Mouse (Mus musculus) CH12.LX (cell line): ENCODE data around the gene Cdc34. TPM values are rescaled to one million over a fixed set of nuclear protein-coding genes. Genes with fewer than 3 reads are reported as not detected.

ENCODE experiments used
- DNase-seq: peaks from one replicate; pipeline ENCODE4 v3.0.0-alpha.2; 2013; ENCODE audit errors: extremely low read depth
- H3K27ac ChIP-seq: 2 replicates; pipeline ENCODE4 v1.5.1; 2012; ENCODE audit warnings: low read depth, mild to moderate bottlenecking, control low read depth, moderate library complexity; ENCODE audit not compliant: insufficient read depth
- H3K27me3 ChIP-seq: replicated peaks from 2 replicates; pipeline ENCODE3; 2012; ENCODE audit warnings: inconsistent platforms
- H3K36me3 ChIP-seq, 2 experiments: replicated peaks in 1 of 2; 2 replicates each; pipeline versions ENCODE3 to v1.6.1; 2012; ENCODE audit warnings: inconsistent platforms in 1 of 2, low read length in 1 of 2, mild to moderate bottlenecking in 1 of 2, mixed read lengths in 1 of 2, moderate library complexity in 1 of 2; ENCODE audit not compliant: control insufficient read depth in 1 of 2, insufficient read depth in 1 of 2
- H3K4me1 ChIP-seq, 2 experiments: 2 replicates each; pipeline ENCODE4 v1.6.1; 2012; ENCODE audit warnings: inconsistent platforms in 1 of 2, moderate library complexity in 1 of 2; ENCODE audit not compliant: insufficient read depth in 2 of 2, control insufficient read depth in 1 of 2
- H3K4me2 ChIP-seq: 2 replicates; pipeline ENCODE4 v1.6.1; 2012; ENCODE audit warnings: low read depth, mild to moderate bottlenecking, control low read depth; ENCODE audit not compliant: poor library complexity, insufficient read depth, severe bottlenecking
- H3K4me3 ChIP-seq, 3 experiments: fragments of 150-350 bp in 1 of 3; sonication (generic) in 1 of 3; replicated peaks in 1 of 3; 2 replicates each; pipeline versions ENCODE3 to v1.5.1; 2011 to 2012; ENCODE audit warnings: low read depth in 2 of 3, low read length in 2 of 3, mild to moderate bottlenecking in 2 of 3, moderate library complexity in 2 of 3, control low read depth in 1 of 3, improper control_type of control experiment in 1 of 3, inconsistent platforms in 1 of 3, mixed read lengths in 1 of 3; ENCODE audit not compliant: poor library complexity in 1 of 3
- H3K79me2 ChIP-seq: replicated peaks from 2 replicates; pipeline ENCODE4 v1.6.1; 2012; ENCODE audit warnings: mild to moderate bottlenecking, moderate library complexity; ENCODE audit not compliant: control insufficient read depth, poor library complexity, insufficient read depth, severe bottlenecking; ENCODE audit errors: extremely low read depth
- H3K9ac ChIP-seq: 2 replicates; pipeline ENCODE4 v1.6.1; 2012; ENCODE audit warnings: low read depth, mild to moderate bottlenecking, control low read depth, moderate library complexity; ENCODE audit not compliant: insufficient read depth
- H3K9me3 ChIP-seq: replicated peaks from 2 replicates; pipeline ENCODE3; 2012; ENCODE audit warnings: low read length, inconsistent platforms, mixed read lengths
- BHLHE40 ChIP-seq: IDR thresholded peaks from 2 replicates; pipeline ENCODE4 v1.6.1; 2011; ENCODE audit warnings: mild to moderate bottlenecking, low read depth, low read length, improper control_type of control experiment
- CHD1 ChIP-seq: IDR thresholded peaks from 2 replicates; pipeline ENCODE4 v1.6.1; 2012; ENCODE audit warnings: low read depth, low read length, improper control_type of control experiment, inconsistent platforms
- CHD2 ChIP-seq: IDR thresholded peaks from 2 replicates; pipeline ENCODE4 v1.6.1; 2011; ENCODE audit warnings: low read length, improper control_type of control experiment
- ELF1 ChIP-seq: IDR thresholded peaks from 2 replicates; pipeline ENCODE4 v1.6.1; 2014; ENCODE audit warnings: low read depth, mild to moderate bottlenecking, inconsistent platforms, low read length, improper control_type of control experiment
- GABPA ChIP-seq: IDR thresholded peaks from 2 replicates; pipeline ENCODE4 v1.6.1; 2012; ENCODE audit warnings: low read depth, low read length, improper control_type of control experiment, inconsistent platforms; ENCODE audit not compliant: insufficient replicate concordance
- HCFC1 ChIP-seq: IDR thresholded peaks from 2 replicates; pipeline ENCODE4 v1.6.1; 2012; ENCODE audit warnings: low read depth, mild to moderate bottlenecking, inconsistent platforms, low read length, improper control_type of control experiment
- IRF4 ChIP-seq: IDR thresholded peaks from 2 replicates; pipeline ENCODE4 v1.6.1; 2014; ENCODE audit warnings: low read depth, mild to moderate bottlenecking, inconsistent platforms, low read length, improper control_type of control experiment
- JUND ChIP-seq: conservative IDR thresholded peaks from 2 replicates; pipeline ENCODE4 v1.6.1; 2011; ENCODE audit warnings: low read depth, low read length, improper control_type of control experiment
- KAT2A ChIP-seq: IDR thresholded peaks from 2 replicates; pipeline ENCODE4 v1.6.1; 2012; ENCODE audit warnings: low read length, improper control_type of control experiment, inconsistent platforms; ENCODE audit not compliant: insufficient replicate concordance
- MAFK ChIP-seq: IDR thresholded peaks from 2 replicates; pipeline ENCODE4 v1.6.1; 2011; ENCODE audit warnings: low read length, improper control_type of control experiment; ENCODE audit not compliant: insufficient replicate concordance
- MAX ChIP-seq: IDR thresholded peaks from 2 replicates; pipeline ENCODE4 v1.6.1; 2011; ENCODE audit warnings: low read length, improper control_type of control experiment
- MAZ ChIP-seq: IDR thresholded peaks from 2 replicates; pipeline ENCODE4 v1.6.1; 2012; ENCODE audit warnings: low read depth, mild to moderate bottlenecking, inconsistent platforms, low read length, improper control_type of control experiment, moderate library complexity
- MXI1 ChIP-seq: IDR thresholded peaks from 2 replicates; pipeline ENCODE4 v1.6.1; 2011; ENCODE audit warnings: mild to moderate bottlenecking, low read depth, low read length, improper control_type of control experiment
- NELFE ChIP-seq: IDR thresholded peaks from 2 replicates; pipeline ENCODE4 v1.6.1; 2011; ENCODE audit warnings: low read depth, low read length, improper control_type of control experiment
- NRF1 ChIP-seq: IDR thresholded peaks from 2 replicates; pipeline ENCODE4 v1.6.1; 2014; ENCODE audit warnings: low read depth, mild to moderate bottlenecking, inconsistent platforms, low read length, improper control_type of control experiment, moderate library complexity
- PAX5 ChIP-seq: IDR thresholded peaks from 2 replicates; pipeline ENCODE4 v1.6.1; 2012; ENCODE audit warnings: low read length, inconsistent platforms, mixed read lengths
- POLR2A ChIP-seq: IDR thresholded peaks from 2 replicates; pipeline ENCODE4 v1.6.1; 2011; ENCODE audit warnings: low read depth, mild to moderate bottlenecking, improper control_type of control experiment, low read length
- RAD21 ChIP-seq: IDR thresholded peaks from 2 replicates; pipeline ENCODE4 v1.6.1; 2011; ENCODE audit warnings: low read depth, mild to moderate bottlenecking, low read length, improper control_type of control experiment, moderate library complexity
- RCOR1 ChIP-seq: conservative IDR thresholded peaks from 2 replicates; pipeline ENCODE4 v1.6.1; 2012; ENCODE audit warnings: low read depth, mild to moderate bottlenecking, inconsistent platforms, low read length, improper control_type of control experiment
- SIN3A ChIP-seq: IDR thresholded peaks from 2 replicates; pipeline ENCODE4 v1.6.1; 2012; ENCODE audit warnings: low read length, improper control_type of control experiment, inconsistent platforms
- TCF12 ChIP-seq: IDR thresholded peaks from 2 replicates; pipeline ENCODE4 v1.6.1; 2014; ENCODE audit warnings: low read depth, mild to moderate bottlenecking, inconsistent platforms, low read length, improper control_type of control experiment
- UBTF ChIP-seq: IDR thresholded peaks from 2 replicates; pipeline ENCODE4 v1.6.1; 2012; ENCODE audit warnings: low read depth, mild to moderate bottlenecking, inconsistent platforms, low read length, improper control_type of control experiment, moderate library complexity
- USF1 ChIP-seq: IDR thresholded peaks from 2 replicates; pipeline ENCODE4 v1.6.1; 2014; ENCODE audit warnings: low read depth, mild to moderate bottlenecking, inconsistent platforms, low read length, improper control_type of control experiment
- ZC3H11A ChIP-seq: IDR thresholded peaks from 2 replicates; pipeline ENCODE4 v1.6.1; 2012; ENCODE audit warnings: low read depth, mild to moderate bottlenecking, inconsistent platforms, low read length, improper control_type of control experiment
- ZMIZ1 ChIP-seq: IDR thresholded peaks from 2 replicates; pipeline ENCODE4 v1.6.1; 2012; ENCODE audit warnings: low read depth, mild to moderate bottlenecking, inconsistent platforms, low read length, improper control_type of control experiment
- ZNF384 ChIP-seq: IDR thresholded peaks from 2 replicates; pipeline ENCODE4 v1.6.1; 2012; ENCODE audit warnings: low read depth, low read length, improper control_type of control experiment, inconsistent platforms
- dilution Hi-C: fragments of 300-500 bp; cut with MboI; formaldehyde crosslinking; loops from 2 replicates; pipeline ENCODE4 v1.14.3; 2020; ENCODE audit warnings: low sequenced_read_pairs; ENCODE audit not compliant: extremely low pct_unique_long_range_greater_than_20kb, extremely low pct_ligation_motif_present
- in situ Hi-C: fragments of 300-500 bp; cut with MboI; formaldehyde crosslinking; loops from 3 replicates; pipeline ENCODE4 v1.14.3; 2019; ENCODE audit warnings: low sequenced_read_pairs, low pct_ligation_motif_present, low pct_unique_long_range_greater_than_20kb, mixed read lengths
- polyA plus RNA-seq: library from polyadenylated mRNA; unstranded; fragments of >175 nt; gene quantifications from 2 replicates; pipeline ENCODE4 v1.2.1, GENCODE M21; 2012; ENCODE audit warnings: low read depth; ENCODE audit not compliant: insufficient read length
- total RNA-seq, 2 experiments: library from RNA; depleted of rRNA; stranded (reverse); fragments of 300-350 nt in 1 of 2; fragments of >200 nt in 1 of 2; gene quantifications; 2 replicates each; pipeline ENCODE4 v1.2.3; 2012 to 2014

Cdc34 gene
- total and polyA plus RNA-seq, 3 experiments: 314 to 335 (median 331) TPM

- Histone ChIP-seq H3K4me2 (no peak overlapping the region), H3K9ac (no peak overlapping the region), H3K27ac (no peak overlapping the region), H3K4me1 (peaks cover 8 to 15% of the 10 kb centered on the region in 2 experiments), H3K36me3 (no peaks in the 10 kb centered on the region), H3K4me3 (no peak overlapping the region), H3K9me3 (peaks cover 3% of the 10 kb centered on the region), H3K79me2 (no peaks in the 10 kb centered on the region), H3K27me3 (peaks cover 79% of the 10 kb centered on the region)
- TF ChIP-seq ZNF384: no peak
- no peak for TF ChIP-seq MAX
- TF ChIP-seq MXI1: peak; percentile 38; the same call in 1 of the 2 replicates
- TF ChIP-seq ZC3H11A: no peak
- no peak for TF ChIP-seq RCOR1
- no peak for TF ChIP-seq POLR2A
- TF ChIP-seq BHLHE40: no peak
- TF ChIP-seq GABPA: no peak
- no peak for TF ChIP-seq RAD21
- TF ChIP-seq USF1: no peak
- no peak for TF ChIP-seq NELFE
- peak; percentile 65 for TF ChIP-seq SIN3A
- no peak for TF ChIP-seq NRF1
- TF ChIP-seq PAX5: no peak
- in situ Hi-C loops (no loop called here), dilution Hi-C loops (no loop called here)
- peak; percentile 52 for DNase-seq
Observed at GRCm38 (mm10) chr10:79717640-79718357, 35.8 kb downstream of the Cdc34 start.

GRCm38 (mm10) chr10:79721089-79721488 is 39.1 kb downstream of the Cdc34 start:
- Histone ChIP-seq H3K27ac (no peak overlapping the region), H3K4me2 (no peak overlapping the region), H3K79me2 (no peaks in the 10 kb centered on the region), H3K9ac (no peak overlapping the region), H3K27me3 (peaks cover 89% of the 10 kb centered on the region), H3K36me3 (no peaks in the 10 kb centered on the region), H3K9me3 (peaks cover 3% of the 10 kb centered on the region), H3K4me1 (peaks cover 10 to 19% of the 10 kb centered on the region in 2 experiments), H3K4me3 (no peak overlapping the region)
- dilution Hi-C loops: no loop called here
- no peak for DNase-seq
- in situ Hi-C loops: no loop called here
- no peak for TF ChIP-seq MAFK
- no peak for TF ChIP-seq IRF4
- no peak for TF ChIP-seq NRF1
- TF ChIP-seq UBTF: no peak
- no peak for TF ChIP-seq GABPA
- TF ChIP-seq SIN3A: no peak
- no peak for TF ChIP-seq ELF1
- TF ChIP-seq CHD1: no peak
- TF ChIP-seq CHD2: no peak
- TF ChIP-seq MAX: no peak
- TF ChIP-seq JUND: no peak
- TF ChIP-seq BHLHE40: no peak
- TF ChIP-seq TCF12: no peak
- TF ChIP-seq HCFC1: no peak
- no peak for TF ChIP-seq MAZ
- TF ChIP-seq USF1: no peak
- TF ChIP-seq RAD21: no peak
- no peak for TF ChIP-seq KAT2A
- no peak for TF ChIP-seq ZMIZ1
- TF ChIP-seq NELFE: no peak
